Mouse (Mus musculus): ENCODE data around the gene Cd248. TPM values are rescaled to one million over a fixed set of nuclear protein-coding genes. Genes with fewer than 3 reads are reported as not detected.

The Cd248 gene
- polyA plus RNA-seq, 1 experiment from 2014 or later, result 7.7 TPM

GRCm38 (mm10) chr19:5056251-5056650, 11.6 kb upstream of the Cd248 start:
- no peak for ATAC-seq
- WGBS (ENCODE audit: insufficient replicate concordance), result 18% methylated on average over 6 of the region's 6 CpGs
- no peak overlapping the region for H3K27ac ChIP-seq
- H3K4me2 ChIP-seq, result no peak overlapping the region
- H3K4me1 ChIP-seq, result peaks cover 49% of the 10 kb centered on the region
- H3K36me3 ChIP-seq, result no peaks in the 10 kb centered on the region
- no peak overlapping the region for H3K9ac ChIP-seq
- no peaks in the 10 kb centered on the region for H3K9me3 ChIP-seq (replicated peaks)
- no peak overlapping the region for H3K4me3 ChIP-seq
- peaks cover 56% of the 10 kb centered on the region for H3K27me3 ChIP-seq (replicated peaks)

GRCm38 (mm10) chr19:5057876-5058775, 9.8 kb upstream of the Cd248 start:
- Histone ChIP-seq H3K4me1 (peaks cover 54% of the 10 kb centered on the region), H3K36me3 (no peaks in the 10 kb centered on the region), H3K27ac (no peak overlapping the region), H3K4me3 (no peak overlapping the region), H3K9ac (no peak overlapping the region), H3K9me3 (replicated peaks) (no peaks in the 10 kb centered on the region), H3K27me3 (replicated peaks) (peaks cover 45% of the 10 kb centered on the region), H3K4me2 (no peak overlapping the region)
- ATAC-seq, result no peak
- 26% methylated on average over 16 of the region's 16 CpGs for WGBS (ENCODE audit: insufficient replicate concordance)

- WGBS (ENCODE audit: insufficient replicate concordance), result 19% methylated on average over 10 of the region's 10 CpGs
- Histone ChIP-seq H3K9ac (no peak overlapping the region), H3K9me3 (replicated peaks) (no peaks in the 10 kb centered on the region), H3K27ac (peak overlapping the region; percentile 49), H3K36me3 (no peaks in the 10 kb centered on the region), H3K4me1 (peaks cover 54% of the 10 kb centered on the region), H3K4me2 (peak overlapping the region; percentile 4; the same call in 1 of the 2 replicates), H3K4me3 (no peak overlapping the region), H3K27me3 (replicated peaks) (peaks cover 38% of the 10 kb centered on the region)
- peak; percentile 44 for ATAC-seq
These were observed 8.8 kb upstream of the Cd248 start for GRCm38 (mm10) chr19:5058801-5059771.

GRCm38 (mm10) chr19:5060365-5061330, 7.2 kb upstream of the Cd248 start:
- Histone ChIP-seq H3K27ac (peak overlapping the region; percentile 11; the same call in 1 of the 2 replicates), H3K4me3 (no peak overlapping the region), H3K9ac (no peak overlapping the region), H3K4me1 (peaks cover 63% of the 10 kb centered on the region), H3K36me3 (no peaks in the 10 kb centered on the region), H3K9me3 (replicated peaks) (no peaks in the 10 kb centered on the region), H3K27me3 (replicated peaks) (peaks cover 26% of the 10 kb centered on the region), H3K4me2 (no peak overlapping the region)
- 41% methylated on average over 5 of the region's 5 CpGs for WGBS (ENCODE audit: insufficient replicate concordance)
- ATAC-seq, result no peak

- 56% methylated on average over 5 of the region's 5 CpGs for WGBS (ENCODE audit: insufficient replicate concordance)
- H3K9ac ChIP-seq, result no peak overlapping the region
- H3K27ac ChIP-seq, result no peak overlapping the region
- no peaks in the 10 kb centered on the region for H3K36me3 ChIP-seq
- no peak for ATAC-seq
- H3K9me3 ChIP-seq (replicated peaks), result no peaks in the 10 kb centered on the region
- peaks cover 58% of the 10 kb centered on the region for H3K4me1 ChIP-seq
- no peak overlapping the region for H3K4me2 ChIP-seq
- no peak overlapping the region for H3K4me3 ChIP-seq
- peaks cover 25% of the 10 kb centered on the region for H3K27me3 ChIP-seq (replicated peaks)
These were observed 5.8 kb upstream of the Cd248 start for GRCm38 (mm10) chr19:5062041-5062440.

- H3K36me3 ChIP-seq, result no peaks in the 10 kb centered on the region
- H3K9ac ChIP-seq, result no peak overlapping the region
- H3K4me1 ChIP-seq, result peaks cover 61% of the 10 kb centered on the region
- no peaks in the 10 kb centered on the region for H3K9me3 ChIP-seq (replicated peaks)
- WGBS (ENCODE audit: insufficient replicate concordance), result 57% methylated on average over 6 of the region's 6 CpGs
- H3K27ac ChIP-seq, result no peak overlapping the region
- no peak overlapping the region for H3K4me2 ChIP-seq
- no peak overlapping the region for H3K4me3 ChIP-seq
- peaks cover 30% of the 10 kb centered on the region for H3K27me3 ChIP-seq (replicated peaks)
- ATAC-seq, result no peak
These were observed 5.4 kb upstream of the Cd248 start for GRCm38 (mm10) chr19:5062446-5062845.

- no peak overlapping the region for H3K9ac ChIP-seq
- peaks cover 63% of the 10 kb centered on the region for H3K4me1 ChIP-seq
- H3K4me3 ChIP-seq, result no peak overlapping the region
- H3K9me3 ChIP-seq (replicated peaks), result no peaks in the 10 kb centered on the region
- H3K36me3 ChIP-seq, result no peaks in the 10 kb centered on the region
- 61% methylated on average over 7 of the region's 7 CpGs for WGBS (ENCODE audit: insufficient replicate concordance)
- no peak overlapping the region for H3K4me2 ChIP-seq
- peaks cover 41% of the 10 kb centered on the region for H3K27me3 ChIP-seq (replicated peaks)
- H3K27ac ChIP-seq, result no peak overlapping the region
- ATAC-seq, result no peak
These were observed 2.8 kb upstream of the Cd248 start for GRCm38 (mm10) chr19:5065104-5065503.

- ATAC-seq, result peak; percentile 85
These were observed 658 bp upstream of the Cd248 start for GRCm38 (mm10) chr19:5067040-5067799.

GRCm38 (mm10) chr19:5068570-5069234, 824 bp downstream of the Cd248 start:
- WGBS (ENCODE audit: insufficient replicate concordance), result 45% methylated on average over 21 of the region's 21 CpGs
- H3K27ac ChIP-seq, result peak overlapping the region; percentile 83; the same call in 1 of the 2 replicates
- peaks cover 73% of the 10 kb centered on the region for H3K4me1 ChIP-seq
- H3K27me3 ChIP-seq (replicated peaks), result peaks cover 52% of the 10 kb centered on the region
- peak overlapping the region; percentile 92 for H3K4me2 ChIP-seq
- no peaks in the 10 kb centered on the region for H3K36me3 ChIP-seq
- ATAC-seq, result no peak
- H3K9me3 ChIP-seq (replicated peaks), result no peaks in the 10 kb centered on the region
- peak overlapping the region; percentile 56 for H3K4me3 ChIP-seq
- peak overlapping the region; percentile 71 for H3K9ac ChIP-seq

More at GRCm38 (mm10) chr19:5067040-5067799, 658 bp upstream of the Cd248 start:
- WGBS (ENCODE audit: insufficient replicate concordance), result 4% methylated on average over 15 of the region's 15 CpGs
- peak overlapping the region; percentile 71 for H3K9ac ChIP-seq
- peak overlapping the region; percentile 83 for H3K27ac ChIP-seq
- H3K4me1 ChIP-seq, result peaks cover 70% of the 10 kb centered on the region
- no peaks in the 10 kb centered on the region for H3K9me3 ChIP-seq (replicated peaks)
- H3K27me3 ChIP-seq (replicated peaks), result peaks cover 55% of the 10 kb centered on the region
- H3K36me3 ChIP-seq, result no peaks in the 10 kb centered on the region
- H3K4me2 ChIP-seq, result peak overlapping the region; percentile 92
- H3K4me3 ChIP-seq, result peak overlapping the region; percentile 56

- no peak overlapping the region for H3K27ac ChIP-seq
These were observed 1.6 kb downstream of the Cd248 start for GRCm38 (mm10) chr19:5069486-5069885.

More at GRCm38 (mm10) chr19:5069486-5069885, 1.6 kb downstream of the Cd248 start:
- Histone ChIP-seq H3K27me3 (replicated peaks) (peaks cover 60% of the 10 kb centered on the region), H3K4me2 (peak overlapping the region; percentile 92), H3K4me3 (no peak overlapping the region), H3K9ac (no peak overlapping the region), H3K9me3 (replicated peaks) (no peaks in the 10 kb centered on the region), H3K4me1 (peaks cover 73% of the 10 kb centered on the region), H3K36me3 (no peaks in the 10 kb centered on the region)
- WGBS (ENCODE audit: insufficient replicate concordance), result 63% methylated on average over 5 of the region's 5 CpGs
- ATAC-seq, result no peak
